Mouse (Mus musculus): ENCODE measurements around the gene Snx9.

DNA sequence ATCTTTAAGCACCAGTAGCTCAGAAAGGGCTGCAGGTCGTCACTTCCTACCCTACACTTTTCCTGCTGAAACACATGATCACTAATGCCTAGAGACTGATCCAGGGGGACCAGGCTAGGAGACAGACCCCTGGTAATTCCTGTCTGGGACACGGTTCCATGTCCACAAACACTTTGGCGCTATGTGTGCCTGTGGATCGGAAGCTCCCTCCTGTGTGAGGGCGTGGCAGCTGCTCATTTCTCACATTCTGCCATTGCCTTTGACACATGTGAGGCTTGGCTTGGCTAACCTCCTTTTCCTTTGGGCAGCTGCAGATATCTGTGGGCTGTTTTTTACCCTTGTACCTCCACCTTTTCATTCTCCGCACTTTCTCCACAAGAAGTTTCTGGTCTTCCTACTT is 22.0 kb upstream of the Snx9 start:
- TF ChIP-seq TCF12 (IDR thresholded peaks at IDR 0.05; ENCODE audit: insufficient read depth, poor library complexity, severe bottlenecking) (no peak), MAX (IDR thresholded peaks at IDR 0.05; ENCODE audit: low read depth) (no peak), POLR2A (IDR thresholded peaks at IDR 0.05; ENCODE audit: insufficient read length, low read depth) (no peak), POLR2AphosphoS2 (IDR thresholded peaks at IDR 0.05; ENCODE audit: insufficient read length, low read depth) (no peak), USF1 (IDR thresholded peaks at IDR 0.05; ENCODE audit: low read depth) (no peak), CEBPB (IDR thresholded peaks at IDR 0.05; ENCODE audit: insufficient read depth, poor library complexity, severe bottlenecking) (no peak), REST (IDR thresholded peaks at IDR 0.05; ENCODE audit: insufficient read depth, insufficient read length) (no peak)

Data from myocyte (in vitro differentiated cells).